Mouse (Mus musculus) ES-Bruce4 (cell line): ENCODE results near the gene Dhx37. TPM values are rescaled to one million over a fixed set of nuclear protein-coding genes. Genes with fewer than 3 reads are reported as not detected.
A peak's percentile ranks its signal among the peaks of the same experiment; 100 is the strongest.
"Not testable (repeated sequence)": the region's sequence is repeated elsewhere in the genome, so short reads cannot be mapped to it uniquely, and the experiment has no call there.

Source experiments
- H3K27ac ChIP-seq: 2 replicates; pipeline ENCODE4 v1.5.1; 2012; ENCODE audit warnings: low read length, inconsistent platforms; ENCODE audit not compliant: insufficient read depth
- H3K27me3 ChIP-seq: 2 replicates; pipeline ENCODE4 v1.6.1; 2012; ENCODE audit warnings: mild to moderate bottlenecking, low read length, inconsistent platforms; ENCODE audit not compliant: control insufficient read depth, poor library complexity, insufficient read depth, severe bottlenecking
- H3K36me3 ChIP-seq: 2 replicates; pipeline ENCODE4 v1.6.1; 2012; ENCODE audit warnings: inconsistent platforms, mild to moderate bottlenecking, low read length, moderate library complexity; ENCODE audit not compliant: control insufficient read depth, poor library complexity, insufficient read depth, severe bottlenecking
- H3K4me1 ChIP-seq: one replicate; pipeline ENCODE4 v1.8.1; 2011; ENCODE audit warnings: low read length; ENCODE audit not compliant: control insufficient read depth, insufficient read depth
- H3K4me3 ChIP-seq: 2 replicates; pipeline ENCODE4 v1.5.1; 2011; ENCODE audit warnings: low read depth, mild to moderate bottlenecking, low read length
- H3K9ac ChIP-seq: 2 replicates; pipeline ENCODE4 v1.6.1; 2012; ENCODE audit warnings: low read depth, mild to moderate bottlenecking, inconsistent platforms; ENCODE audit not compliant: poor library complexity, severe bottlenecking
- H3K9me3 ChIP-seq: replicated peaks from 2 replicates; pipeline ENCODE4 v1.6.1; 2012; ENCODE audit warnings: mild to moderate bottlenecking, low read length, inconsistent platforms; ENCODE audit not compliant: control insufficient read depth, poor library complexity, insufficient read depth, severe bottlenecking
- CTCF ChIP-seq: IDR thresholded peaks from one replicate; pipeline ENCODE4 v1.8.1; 2011; ENCODE audit warnings: low read depth, low read length
- EP300 ChIP-seq: IDR thresholded peaks from 2 replicates; pipeline ENCODE4 v1.6.1; 2011; ENCODE audit warnings: low read depth, low read length; ENCODE audit not compliant: insufficient read depth
- POLR2A ChIP-seq: IDR thresholded peaks from one replicate; pipeline ENCODE4 v1.8.1; 2011; ENCODE audit warnings: low read length; ENCODE audit not compliant: insufficient read depth
- polyA plus RNA-seq: library from polyadenylated mRNA; stranded (reverse); fragments of >200 nt; gene quantifications from 2 replicates; pipeline ENCODE4 v1.2.4, GENCODE M21; 2011; ENCODE audit warnings: low read depth; ENCODE audit not compliant: missing spikeins, insufficient read depth, insufficient read length

The Dhx37 gene
- polyA plus RNA-seq, 1 experiment = 35.2 TPM

- TF ChIP-seq EP300 (no peak), POLR2A (no peak), CTCF (no peak)
- H3K9me3 ChIP-seq = no peaks in the 10 kb centered on the region
- H3K4me3 ChIP-seq = peak overlapping the region; percentile 89
- H3K27me3 ChIP-seq = no peaks in the 10 kb centered on the region
- peak overlapping the region; percentile 93 for H3K9ac ChIP-seq
- no peaks in the 10 kb centered on the region for H3K4me1 ChIP-seq
- no peaks in the 10 kb centered on the region for H3K36me3 ChIP-seq
- peak overlapping the region; percentile 40; the same call in 1 of the 2 replicates for H3K27ac ChIP-seq
Measured at GRCm38 (mm10) chr5:125440583-125441233, 6.8 kb upstream of the Dhx37 start.

GRCm38 (mm10) chr5:125434347-125434746 is 426 bp upstream of the Dhx37 start:
- peaks cover 16% of the 10 kb centered on the region for H3K36me3 ChIP-seq

GRCm38 (mm10) chr5:125432324-125432723 is 1.6 kb downstream of the Dhx37 start:
- not testable (repeated sequence) for H3K9ac ChIP-seq, H3K27me3 ChIP-seq, H3K4me3 ChIP-seq, H3K27ac ChIP-seq, H3K9me3 ChIP-seq, H3K4me1 ChIP-seq
- H3K36me3 ChIP-seq = peaks cover 16% of the 10 kb centered on the region

More at GRCm38 (mm10) chr5:125434347-125434746, 426 bp upstream of the Dhx37 start:
- not testable (repeated sequence) for H3K27me3 ChIP-seq, H3K9me3 ChIP-seq, H3K4me1 ChIP-seq
- peak overlapping the region; percentile 73 for H3K27ac ChIP-seq
- peak; percentile 43 for TF ChIP-seq CTCF
- peak overlapping the region; percentile 55 for H3K9ac ChIP-seq
- H3K4me3 ChIP-seq = peak overlapping the region; percentile 63

GRCm38 (mm10) chr5:125426343-125426742 is 7.6 kb downstream of the Dhx37 start:
- no peaks in the 10 kb centered on the region for H3K9me3 ChIP-seq
- H3K27me3 ChIP-seq = no peaks in the 10 kb centered on the region
- no peak overlapping the region for H3K4me3 ChIP-seq
- peaks cover 43% of the 10 kb centered on the region for H3K36me3 ChIP-seq
- TF ChIP-seq EP300 (0 out of 2 replicates have a peak, but pooled peaks have one; percentile 32), CTCF (no peak)
- no peaks in the 10 kb centered on the region for H3K4me1 ChIP-seq
- no peak overlapping the region for H3K27ac ChIP-seq
- no peak overlapping the region for H3K9ac ChIP-seq

GRCm38 (mm10) chr5:125425698-125426276 is 8.1 kb downstream of the Dhx37 start:
- TF ChIP-seq CTCF = no peak
- TF ChIP-seq POLR2A = no peak
- no peak for TF ChIP-seq EP300
- Histone ChIP-seq H3K9ac (no peak overlapping the region), H3K27ac (no peak overlapping the region), H3K27me3 (no peaks in the 10 kb centered on the region), H3K4me1 (no peaks in the 10 kb centered on the region), H3K9me3 (no peaks in the 10 kb centered on the region), H3K4me3 (no peak overlapping the region), H3K36me3 (peaks cover 38% of the 10 kb centered on the region)

GRCm38 (mm10) chr5:125419124-125419523 is 14.8 kb downstream of the Dhx37 start:
- H3K4me1 ChIP-seq = no peaks in the 10 kb centered on the region
- H3K4me3 ChIP-seq = peak overlapping the region; percentile 39; the same call in 1 of the 2 replicates
- H3K9ac ChIP-seq = no peak overlapping the region
- no peak overlapping the region for H3K27ac ChIP-seq
- TF ChIP-seq POLR2A = no peak
- TF ChIP-seq CTCF = no peak
- no peak for TF ChIP-seq EP300
- peaks cover 48% of the 10 kb centered on the region for H3K36me3 ChIP-seq
- no peaks in the 10 kb centered on the region for H3K27me3 ChIP-seq
- no peaks in the 10 kb centered on the region for H3K9me3 ChIP-seq
